Mouse (Mus musculus) megakaryocyte, embryonic 14.5 days (primary cell): ENCODE measurements at regions not wholly inside any gene's neighbourhood (a gene's known extent, or its start where the extent isn't known, plus 50 kb on each side); places are given as distances from the start of the nearest gene placed in this dataset.
"Not testable (repeated sequence)": the region's sequence is repeated elsewhere in the genome, so short reads cannot be mapped to it uniquely, and the experiment has no call there.

ENCODE experiments used
- H3K27me3 ChIP-seq: replicated peaks from 2 replicates; pipeline ENCODE3; 2012; ENCODE audit warnings: inconsistent platforms
- H3K36me3 ChIP-seq: replicated peaks from 2 replicates; pipeline ENCODE3; 2012; ENCODE audit warnings: low read length, inconsistent platforms, mixed read lengths
- H3K4me1 ChIP-seq: 2 replicates; pipeline ENCODE4 v1.6.1; 2012; ENCODE audit warnings: inconsistent platforms
- H3K4me3 ChIP-seq: replicated peaks from 2 replicates; pipeline ENCODE3; 2012; ENCODE audit warnings: moderate library complexity, mild to moderate bottlenecking, inconsistent platforms
- H3K9me3 ChIP-seq: 2 replicates; pipeline ENCODE4 v1.6.1; 2012; ENCODE audit warnings: inconsistent platforms
- FLI1 ChIP-seq: IDR thresholded peaks from 2 replicates; pipeline ENCODE4 v1.6.1; 2012; ENCODE audit warnings: low read length, inconsistent platforms, mixed read lengths
- GATA1 ChIP-seq: IDR thresholded peaks from 3 replicates; pipeline ENCODE4 v1.6.1; 2012; ENCODE audit warnings: mixed read lengths, low read length, inconsistent platforms, borderline replicate concordance

GRCm38 (mm10) chr4:71338582-71338981 is 419.2 kb downstream of the Gm11232 start:
- no peaks in the 10 kb centered on the region for H3K27me3 ChIP-seq
- TF ChIP-seq GATA1 (no peak), FLI1 (no peak)
- no peaks in the 10 kb centered on the region for H3K4me1 ChIP-seq
- H3K9me3 ChIP-seq, result no peaks in the 10 kb centered on the region
- H3K4me3 ChIP-seq, result no peak overlapping the region
- no peaks in the 10 kb centered on the region for H3K36me3 ChIP-seq

GRCm38 (mm10) chr4:71332672-71333071 is 425.1 kb downstream of the Gm11232 start:
- H3K4me1 ChIP-seq, result no peaks in the 10 kb centered on the region
- H3K9me3 ChIP-seq, result no peaks in the 10 kb centered on the region
- TF ChIP-seq GATA1, result no peak
- TF ChIP-seq FLI1, result no peak
- H3K36me3 ChIP-seq, result no peaks in the 10 kb centered on the region
- no peak overlapping the region for H3K4me3 ChIP-seq
- no peaks in the 10 kb centered on the region for H3K27me3 ChIP-seq

GRCm38 (mm10) chr4:71332018-71332417 is 425.7 kb downstream of the Gm11232 start:
- Histone ChIP-seq H3K4me1 (no peaks in the 10 kb centered on the region), H3K36me3 (no peaks in the 10 kb centered on the region), H3K4me3 (no peak overlapping the region), H3K9me3 (no peaks in the 10 kb centered on the region), H3K27me3 (no peaks in the 10 kb centered on the region)
- no peak for TF ChIP-seq GATA1
- no peak for TF ChIP-seq FLI1

GRCm38 (mm10) chr4:71316605-71317004 is 441.2 kb downstream of the Gm11232 start:
- H3K27me3 ChIP-seq, result no peaks in the 10 kb centered on the region
- TF ChIP-seq GATA1 (no peak), FLI1 (no peak)
- no peaks in the 10 kb centered on the region for H3K4me1 ChIP-seq
- H3K4me3 ChIP-seq, result no peak overlapping the region
- H3K9me3 ChIP-seq, result peaks cover 3% of the 10 kb centered on the region; the same call in 1 of the 2 replicates
- H3K36me3 ChIP-seq, result no peaks in the 10 kb centered on the region

- Histone ChIP-seq H3K4me1 (no peaks in the 10 kb centered on the region), H3K36me3 (no peaks in the 10 kb centered on the region), H3K9me3 (no peaks in the 10 kb centered on the region; the same call in 1 of the 2 replicates), H3K27me3 (no peaks in the 10 kb centered on the region), H3K4me3 (no peak overlapping the region)
- TF ChIP-seq FLI1, result no peak
Measured at GRCm38 (mm10) chr4:71307176-71307612, 450.6 kb downstream of the Gm11232 start.

GRCm38 (mm10) chr4:71306690-71307089 is 451.1 kb downstream of the Gm11232 start:
- no peaks in the 10 kb centered on the region for H3K27me3 ChIP-seq
- no peaks in the 10 kb centered on the region; the same call in 1 of the 2 replicates for H3K9me3 ChIP-seq
- H3K36me3 ChIP-seq, result no peaks in the 10 kb centered on the region
- H3K4me3 ChIP-seq, result no peak overlapping the region
- no peaks in the 10 kb centered on the region for H3K4me1 ChIP-seq
- no peak for TF ChIP-seq GATA1

GRCm38 (mm10) chr4:71295716-71296115 is 462.0 kb downstream of the Gm11232 start:
- H3K36me3 ChIP-seq, H3K4me1 ChIP-seq, H3K4me3 ChIP-seq, H3K27me3 ChIP-seq: not testable (repeated sequence)
- peaks cover 12% of the 10 kb centered on the region for H3K9me3 ChIP-seq

GRCm38 (mm10) chr4:71291741-71292149 is 466.0 kb downstream of the Gm11232 start:
- no peaks in the 10 kb centered on the region for H3K36me3 ChIP-seq
- no peaks in the 10 kb centered on the region for H3K27me3 ChIP-seq
- H3K4me3 ChIP-seq, result peak overlapping the region; percentile 90
- no peak for TF ChIP-seq GATA1
- TF ChIP-seq FLI1, result no peak
- peaks cover 4% of the 10 kb centered on the region for H3K9me3 ChIP-seq
- H3K4me1 ChIP-seq, result peaks cover 23% of the 10 kb centered on the region

- peaks cover 23% of the 10 kb centered on the region for H3K4me1 ChIP-seq
- H3K36me3 ChIP-seq, H3K9me3 ChIP-seq, H3K27me3 ChIP-seq: not testable (repeated sequence)
- H3K4me3 ChIP-seq, result peak overlapping the region; percentile 90
Measured at GRCm38 (mm10) chr4:71291111-71291740, 466.5 kb downstream of the Gm11232 start.

- no peak for TF ChIP-seq GATA1
- no peak for TF ChIP-seq FLI1
- no peaks in the 10 kb centered on the region for H3K36me3 ChIP-seq
- H3K4me1 ChIP-seq, result peaks cover 5% of the 10 kb centered on the region
- H3K27me3 ChIP-seq, result no peaks in the 10 kb centered on the region
- no peaks in the 10 kb centered on the region for H3K9me3 ChIP-seq
- no peak overlapping the region for H3K4me3 ChIP-seq
Measured at GRCm38 (mm10) chr4:71283147-71283546, 474.6 kb downstream of the Gm11232 start.

- Histone ChIP-seq H3K27me3 (no peaks in the 10 kb centered on the region), H3K36me3 (no peaks in the 10 kb centered on the region), H3K9me3 (no peaks in the 10 kb centered on the region), H3K4me1 (no peaks in the 10 kb centered on the region), H3K4me3 (no peak overlapping the region)
- no peak for TF ChIP-seq GATA1
- no peak for TF ChIP-seq FLI1
Measured at GRCm38 (mm10) chr4:71279710-71280109, 478.1 kb downstream of the Gm11232 start.
